Mouse (Mus musculus): ENCODE results near the gene Kif23. TPM values are rescaled to one million over a fixed set of nuclear protein-coding genes. Genes with fewer than 3 reads are reported as not detected.

Gene Kif23
- polyA plus RNA-seq (2012; rRNA removed) = 66.8 and 88.9 TPM in 2 replicates
- 94.4 and 98.8 TPM in 2 replicates for polyA plus RNA-seq (2014; fragmentation: Nextera tagmentation; extraction: Ambion mirVana)

DNA sequence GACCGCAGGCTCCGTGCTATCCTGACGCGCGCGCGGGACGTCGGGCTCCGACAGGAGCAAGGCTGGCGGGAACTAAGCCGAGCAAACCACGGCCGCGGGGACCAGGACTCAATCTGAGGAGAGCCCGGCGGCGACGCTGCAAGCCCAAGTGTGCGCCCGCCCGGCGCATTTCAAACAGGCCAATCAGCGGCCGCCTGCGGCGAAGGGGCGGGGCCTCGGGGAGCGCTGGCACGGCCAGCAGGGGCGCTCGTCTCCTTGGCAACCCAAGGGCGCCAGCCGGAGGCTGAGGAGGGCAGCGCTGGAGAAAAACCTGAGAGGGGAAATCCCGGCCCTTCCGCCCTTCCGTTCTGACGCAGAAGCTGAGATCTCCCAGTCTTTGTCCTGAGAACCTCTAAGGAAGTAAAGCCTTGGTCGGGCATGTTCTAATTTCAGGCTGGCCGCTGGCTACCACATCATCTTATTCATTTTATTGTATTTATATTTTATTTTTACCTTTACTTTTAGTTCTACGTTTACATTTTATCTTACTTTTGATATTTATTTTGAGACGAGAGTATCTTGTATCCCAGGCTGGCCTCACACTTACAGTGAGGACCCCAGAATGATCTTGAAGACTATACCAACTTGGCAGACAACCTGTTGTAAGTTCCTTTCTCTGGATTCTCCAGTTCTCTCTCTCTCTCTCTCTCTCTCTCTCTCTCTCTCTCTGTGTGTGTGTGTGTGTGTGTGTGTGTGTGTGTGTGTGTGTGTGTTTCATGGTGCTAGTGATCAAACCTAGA lies at the start of gene Kif23:
Gene Kif23, minus strand, starts transcription at position 152 of the 779 bp plus-strand sequence.
- peak; percentile 95 for ATAC-seq (ENCODE audit: low FRiP score, low read depth)
- peak; percentile 39; the same call in 1 of the 2 replicates for TF ChIP-seq POLR2A (IDR thresholded peaks at IDR 0.05; ENCODE audit: borderline replicate concordance, extremely low read depth, insufficient read depth, insufficient read length)
- Histone ChIP-seq H3K9ac (ENCODE audit: low read depth, low read length, severe bottlenecking) (peak within 1 kb of the TSS; percentile 64), H3K36me3 (ENCODE audit: control insufficient read depth, insufficient read depth, low read length) (peaks cover 14% of the 10 kb centered on the region), H3K9me3 (ENCODE audit: control insufficient read depth, low read length) (no peaks in the 10 kb centered on the region), H3K4me2 (replicated peaks; ENCODE audit: low read depth, low read length, severe bottlenecking) (peak within 1 kb of the TSS; percentile 99), H3K27ac (replicated peaks; ENCODE audit: low read depth, low read length) (0 out of 2 replicates have a peak within 1 kb of the TSS, but pooled peaks have one; percentile 15), H3K4me1 (ENCODE audit: control insufficient read depth, insufficient read depth, low read length) (peaks cover 12% of the 10 kb centered on the region), H3K27me3 (ENCODE audit: control insufficient read depth, insufficient read depth, low read length) (no peaks in the 10 kb centered on the region), H3K4me3 (replicated peaks; ENCODE audit: low read length) (peak within 1 kb of the TSS; percentile 63)
- peak; percentile 92 for DNase-seq (ENCODE audit: low spot score)
- WGBS = under 1% methylated on average over 42 of the region's 44 CpGs

DNA sequence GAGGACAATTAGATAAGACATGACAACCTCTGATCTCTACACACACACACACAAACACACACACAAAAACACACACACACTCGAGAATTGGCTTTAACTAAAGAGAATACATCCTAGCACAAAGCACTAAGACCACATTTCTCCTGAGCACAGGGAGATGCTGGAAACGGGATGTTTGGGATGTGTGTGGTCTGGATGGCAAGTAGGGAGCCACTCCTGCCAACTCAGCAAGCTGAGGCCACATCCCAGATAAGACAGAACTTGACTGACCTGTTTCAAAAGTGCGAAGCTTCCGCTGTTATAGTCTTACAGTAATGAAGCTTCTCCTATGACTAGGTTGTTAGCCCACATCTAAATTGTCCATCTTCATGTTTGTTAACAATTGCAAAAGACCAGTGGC lies 44.6 kb upstream of the Kif23 start:
- H3K9ac ChIP-seq (ENCODE audit: low read depth, low read length, severe bottlenecking) = no peak overlapping the region
- no peaks in the 10 kb centered on the region for H3K9me3 ChIP-seq (ENCODE audit: control insufficient read depth, low read length)
- no peaks in the 10 kb centered on the region for H3K27me3 ChIP-seq (ENCODE audit: control insufficient read depth, insufficient read depth, low read length)
- no peak for DNase-seq (ENCODE audit: low spot score)
- TF ChIP-seq POLR2A (IDR thresholded peaks at IDR 0.05; ENCODE audit: borderline replicate concordance, extremely low read depth, insufficient read depth, insufficient read length) = no peak
- no peak for ATAC-seq (ENCODE audit: low FRiP score, low read depth)
- no peaks in the 10 kb centered on the region for H3K36me3 ChIP-seq (ENCODE audit: control insufficient read depth, insufficient read depth, low read length)
- H3K4me1 ChIP-seq (ENCODE audit: control insufficient read depth, insufficient read depth, low read length) = no peaks in the 10 kb centered on the region
- H3K4me2 ChIP-seq (replicated peaks; ENCODE audit: low read depth, low read length, severe bottlenecking) = no peak overlapping the region
- WGBS = 68% methylated on average over 4 of the region's 4 CpGs
- H3K4me3 ChIP-seq (replicated peaks; ENCODE audit: low read length) = no peak overlapping the region
- no peak overlapping the region for H3K27ac ChIP-seq (replicated peaks; ENCODE audit: low read depth, low read length)

DNA sequence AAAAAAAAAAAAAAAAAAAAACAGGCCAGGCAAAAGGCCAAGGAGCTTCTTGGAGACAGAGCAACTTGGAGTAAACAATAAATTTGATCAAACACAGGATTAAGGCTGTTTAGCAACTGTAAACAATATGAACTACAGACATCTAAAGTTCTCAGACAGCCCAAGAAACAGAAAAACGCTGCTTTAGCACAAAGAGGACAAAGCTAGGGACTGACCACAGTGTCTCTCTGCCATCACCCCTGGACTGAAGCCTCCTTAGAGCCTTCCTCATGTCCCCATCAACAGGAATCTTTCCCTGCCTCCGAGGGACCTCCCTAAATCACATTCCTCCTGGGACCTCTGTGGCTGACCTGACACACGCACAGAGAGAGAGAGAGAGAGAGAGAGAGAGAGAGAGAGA lies 44.2 kb upstream of the Kif23 start:
- H3K27me3 ChIP-seq (ENCODE audit: control insufficient read depth, insufficient read depth, low read length) = no peaks in the 10 kb centered on the region
- H3K9ac ChIP-seq (ENCODE audit: low read depth, low read length, severe bottlenecking) = no peak overlapping the region
- H3K4me3 ChIP-seq (replicated peaks; ENCODE audit: low read length) = no peak overlapping the region
- 38% methylated on average over 3 of the region's 3 CpGs for WGBS
- 0 out of 2 replicates have a peak, but pooled peaks cover under 1% of the 10 kb centered on the region for H3K4me1 ChIP-seq (ENCODE audit: control insufficient read depth, insufficient read depth, low read length)
- no peak for ATAC-seq (ENCODE audit: low FRiP score, low read depth)
- no peak overlapping the region for H3K27ac ChIP-seq (replicated peaks; ENCODE audit: low read depth, low read length)
- no peaks in the 10 kb centered on the region for H3K9me3 ChIP-seq (ENCODE audit: control insufficient read depth, low read length)
- no peak for TF ChIP-seq POLR2A (IDR thresholded peaks at IDR 0.05; ENCODE audit: borderline replicate concordance, extremely low read depth, insufficient read depth, insufficient read length)
- DNase-seq (ENCODE audit: low spot score) = no peak
- H3K36me3 ChIP-seq (ENCODE audit: control insufficient read depth, insufficient read depth, low read length) = no peaks in the 10 kb centered on the region
- H3K4me2 ChIP-seq (replicated peaks; ENCODE audit: low read depth, low read length, severe bottlenecking) = no peak overlapping the region

DNA sequence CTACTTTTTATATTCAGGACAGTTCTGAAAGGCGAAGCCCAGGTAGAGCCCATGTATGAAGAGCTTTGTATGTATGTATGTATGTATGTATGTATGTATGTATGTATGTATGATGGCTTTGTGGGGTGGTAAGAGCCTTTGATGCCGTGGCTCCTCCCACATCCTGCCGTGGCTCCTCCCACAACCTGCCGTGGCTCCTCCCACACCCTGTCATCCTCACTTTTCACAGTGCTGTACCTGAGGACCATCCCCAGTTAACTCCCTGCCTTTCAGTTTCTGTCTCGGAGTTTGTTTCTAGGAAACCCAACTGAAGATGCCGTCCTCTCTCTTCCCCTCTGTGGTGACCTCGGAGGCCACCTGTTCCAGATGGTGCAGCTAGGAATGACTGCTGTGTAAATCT lies 39.5 kb upstream of the Kif23 start:
- no peak for TF ChIP-seq POLR2A (IDR thresholded peaks at IDR 0.05; ENCODE audit: borderline replicate concordance, extremely low read depth, insufficient read depth, insufficient read length)
- H3K36me3 ChIP-seq (ENCODE audit: control insufficient read depth, insufficient read depth, low read length) = no peaks in the 10 kb centered on the region
- H3K4me1 ChIP-seq (ENCODE audit: control insufficient read depth, insufficient read depth, low read length) = peaks cover 12% of the 10 kb centered on the region; the same call in 1 of the 2 replicates
- H3K9ac ChIP-seq (ENCODE audit: low read depth, low read length, severe bottlenecking) = no peak overlapping the region
- no peaks in the 10 kb centered on the region for H3K9me3 ChIP-seq (ENCODE audit: control insufficient read depth, low read length)
- ATAC-seq (ENCODE audit: low FRiP score, low read depth) = no peak
- H3K4me3 ChIP-seq (replicated peaks; ENCODE audit: low read length) = no peak overlapping the region
- no peak for DNase-seq (ENCODE audit: low spot score)
- H3K27ac ChIP-seq (replicated peaks; ENCODE audit: low read depth, low read length) = no peak overlapping the region
- no peaks in the 10 kb centered on the region for H3K27me3 ChIP-seq (ENCODE audit: control insufficient read depth, insufficient read depth, low read length)
- WGBS = 89% methylated on average over 7 of the region's 7 CpGs
- no peak overlapping the region for H3K4me2 ChIP-seq (replicated peaks; ENCODE audit: low read depth, low read length, severe bottlenecking)

DNA sequence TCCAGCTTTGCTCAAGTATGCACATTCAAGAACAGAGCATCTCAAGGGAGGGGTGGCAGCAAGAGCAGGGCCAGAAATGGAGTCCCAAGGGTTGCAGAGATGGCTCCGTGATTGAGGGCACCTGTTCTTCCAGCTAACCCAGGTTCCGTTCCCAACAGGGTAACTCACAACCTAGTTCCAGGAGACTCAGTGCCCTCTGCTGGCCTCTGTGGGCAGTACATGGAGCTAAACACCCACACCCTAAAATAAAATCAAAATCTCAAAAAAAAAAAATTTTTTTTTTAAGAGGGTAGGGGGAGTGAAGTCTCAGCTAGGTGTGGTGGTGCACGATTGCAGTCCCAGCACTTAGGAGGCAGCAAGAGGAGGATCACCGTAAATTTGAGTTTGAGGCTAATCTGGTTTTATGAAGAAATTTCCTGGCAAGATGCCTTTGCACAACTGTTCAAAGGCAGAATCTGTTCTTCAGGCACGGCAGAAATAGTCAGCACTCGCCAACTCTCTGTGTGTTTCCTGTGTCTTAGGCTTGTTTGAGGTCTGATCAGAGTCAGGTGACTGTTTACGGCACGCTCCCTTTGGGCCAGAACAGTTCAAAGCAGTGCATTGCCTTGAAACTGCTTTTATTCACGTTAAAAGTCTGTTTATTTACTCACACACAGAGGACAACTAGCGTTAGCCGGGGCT lies 38.7 kb upstream of the Kif23 start:
- no peaks in the 10 kb centered on the region for H3K36me3 ChIP-seq (ENCODE audit: control insufficient read depth, insufficient read depth, low read length)
- TF ChIP-seq POLR2A (IDR thresholded peaks at IDR 0.05; ENCODE audit: borderline replicate concordance, extremely low read depth, insufficient read depth, insufficient read length) = no peak
- no peak overlapping the region for H3K27ac ChIP-seq (replicated peaks; ENCODE audit: low read depth, low read length)
- H3K9ac ChIP-seq (ENCODE audit: low read depth, low read length, severe bottlenecking) = no peak overlapping the region
- 22% methylated on average over 11 of the region's 11 CpGs for WGBS
- ATAC-seq (ENCODE audit: low FRiP score, low read depth) (no peak), DNase-seq (ENCODE audit: low spot score) (peak; percentile 54)
- H3K4me3 ChIP-seq (replicated peaks; ENCODE audit: low read length) = no peak overlapping the region
- no peaks in the 10 kb centered on the region for H3K27me3 ChIP-seq (ENCODE audit: control insufficient read depth, insufficient read depth, low read length)
- H3K4me2 ChIP-seq (replicated peaks; ENCODE audit: low read depth, low read length, severe bottlenecking) = no peak overlapping the region
- peaks cover 14% of the 10 kb centered on the region; the same call in 1 of the 2 replicates for H3K4me1 ChIP-seq (ENCODE audit: control insufficient read depth, insufficient read depth, low read length)
- H3K9me3 ChIP-seq (ENCODE audit: control insufficient read depth, low read length) = no peaks in the 10 kb centered on the region
